Mouse (Mus musculus): ENCODE results near the gene Adora2b. TPM values are rescaled to one million over a fixed set of nuclear protein-coding genes. Genes with fewer than 3 reads are reported as not detected.

Adora2b gene
- polyA plus RNA-seq (2017; shearing (Covaris generic)), result not detected

- no peak for ATAC-seq
Measured at GRCm38 (mm10) chr11:62248401-62249244, at the start of gene Adora2b. Adora2b (plus strand) TSS chr11:62248984.

GRCm38 (mm10) chr11:62200901-62201512 is 47.8 kb upstream of the Adora2b start:
- ATAC-seq, result no peak

DNA sequence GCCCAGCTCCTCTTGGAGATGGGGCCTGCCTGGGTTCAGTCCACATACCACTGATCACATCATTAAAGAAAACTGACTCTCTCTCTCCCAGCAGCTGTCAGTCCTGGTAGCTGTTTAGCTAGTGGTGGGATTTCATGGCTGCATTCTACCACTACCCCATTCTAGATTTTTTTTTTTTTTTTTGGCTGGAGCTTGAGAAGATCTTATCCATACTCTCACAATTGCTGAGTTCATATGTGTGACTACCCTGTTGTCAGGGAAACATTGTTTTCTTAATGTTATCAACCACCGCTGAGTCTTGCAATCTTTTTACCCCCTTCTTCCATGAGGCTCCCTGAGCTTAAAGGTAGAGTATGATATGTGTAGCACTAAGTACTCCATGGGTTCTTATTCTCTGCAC is 46.1 kb upstream of the Adora2b start:
- ATAC-seq, result no peak

DNA sequence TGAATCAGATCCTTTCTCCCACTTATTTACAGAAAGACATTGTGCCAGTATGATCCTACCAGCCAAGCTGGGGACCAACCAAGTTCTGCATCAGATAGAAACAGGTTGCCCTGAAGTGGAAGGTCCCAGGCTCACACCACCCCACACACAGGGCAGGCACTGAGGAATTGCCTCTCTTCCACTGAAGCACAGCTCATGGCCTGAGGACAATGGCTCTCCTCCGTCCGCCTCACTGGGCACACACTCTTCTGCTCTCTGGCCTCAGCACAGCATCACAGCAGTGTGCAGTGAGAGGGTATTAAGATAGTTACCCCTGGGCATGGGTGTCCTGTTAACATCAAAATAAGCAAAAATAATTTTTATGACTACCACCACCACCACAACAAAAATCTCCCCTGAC is 39.7 kb upstream of the Adora2b start:
- ATAC-seq, result no peak

DNA sequence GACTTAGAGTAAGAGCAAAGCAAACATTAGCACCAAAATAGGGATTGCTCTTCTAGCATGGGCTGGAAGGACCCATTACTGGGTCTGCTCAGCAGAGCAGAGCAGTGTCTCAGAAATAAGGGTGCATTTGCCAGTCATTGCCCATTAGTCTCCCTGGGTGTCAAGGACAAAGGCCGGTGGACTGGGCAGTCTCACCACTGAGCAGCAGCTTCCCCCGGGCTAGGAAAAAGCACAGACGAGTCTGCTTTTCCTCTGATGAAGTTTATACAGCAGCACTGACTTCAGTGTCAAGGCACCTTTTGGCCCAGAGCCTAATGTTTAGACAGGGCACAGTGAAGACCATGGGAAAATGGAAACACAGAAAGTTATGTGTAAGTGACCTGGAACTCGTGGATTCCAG is 38.9 kb upstream of the Adora2b start:
- no peak for ATAC-seq

DNA sequence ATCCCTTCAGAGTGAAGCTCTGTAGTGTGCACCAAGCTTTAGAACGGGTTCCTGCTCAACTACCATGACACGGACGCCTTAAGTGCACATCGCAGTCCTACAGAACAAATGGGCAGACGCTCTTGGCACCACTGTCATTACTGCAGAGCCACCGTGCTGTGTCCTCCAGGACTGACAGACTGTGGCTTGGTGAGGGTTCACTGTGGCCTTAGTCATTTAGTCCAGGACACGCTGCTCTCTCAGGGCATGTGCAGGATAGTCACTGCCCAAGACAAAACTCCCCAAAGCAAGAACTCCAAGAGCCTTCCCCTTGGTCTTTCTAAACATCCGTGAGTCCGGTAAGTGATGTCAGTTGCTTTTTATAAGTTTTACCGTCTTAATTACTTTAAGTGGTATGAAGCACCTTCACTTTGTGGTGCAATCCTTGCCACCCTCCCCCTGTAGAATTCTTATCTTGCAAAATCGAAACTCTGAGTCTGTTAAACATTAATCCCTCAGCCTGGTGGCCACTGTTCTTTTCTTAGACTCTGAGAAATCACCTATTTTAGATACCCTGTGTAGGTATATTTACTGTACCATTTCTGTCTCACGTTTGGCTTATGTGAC is 35.3 kb upstream of the Adora2b start:
- ATAC-seq, result no peak

GRCm38 (mm10) chr11:62215107-62215506 is 33.7 kb upstream of the Adora2b start:
- ATAC-seq, result no peak

- ATAC-seq, result no peak
Measured at GRCm38 (mm10) chr11:62217751-62218150, 31.0 kb upstream of the Adora2b start.

- no peak for ATAC-seq
Measured at GRCm38 (mm10) chr11:62220756-62221510, 27.9 kb upstream of the Adora2b start.

DNA sequence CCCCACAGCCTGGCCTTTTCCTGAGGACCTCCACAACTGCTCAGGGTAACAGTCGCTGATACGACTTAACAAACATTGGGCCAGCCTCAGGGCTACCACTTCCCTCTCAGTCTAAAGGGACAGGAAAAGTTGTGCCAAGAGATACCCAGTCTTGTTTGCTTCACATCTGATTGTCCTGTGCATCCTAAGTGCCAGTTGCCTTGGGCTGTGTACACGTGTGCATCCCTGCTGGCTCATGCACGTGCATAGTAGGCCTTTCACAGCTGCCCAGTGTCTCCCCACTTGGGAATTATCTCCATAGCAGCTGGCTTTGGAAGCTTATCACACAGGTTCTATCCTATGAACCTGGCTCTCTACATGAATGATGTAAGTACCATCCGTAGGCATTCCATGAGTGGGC is 25.4 kb upstream of the Adora2b start:
- no peak for ATAC-seq

DNA sequence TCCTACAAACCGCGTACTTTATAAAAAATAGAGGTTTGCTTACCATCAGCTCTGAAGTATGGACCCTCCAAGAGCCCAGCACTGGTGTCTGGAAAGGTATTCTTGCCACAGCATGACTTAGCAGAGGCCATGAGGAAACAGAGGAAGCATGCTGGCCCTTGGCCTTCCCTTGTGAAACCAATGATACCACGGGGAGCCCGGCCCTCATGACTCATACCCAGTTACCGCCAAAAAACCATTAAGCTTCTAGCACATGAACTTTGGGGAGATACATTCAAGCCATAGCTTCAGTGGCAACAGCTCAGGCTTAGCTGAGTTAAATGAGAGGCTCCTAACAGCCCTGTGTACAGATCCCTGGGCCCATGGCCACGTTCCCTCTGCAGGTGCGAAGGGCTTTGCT is 24.8 kb upstream of the Adora2b start:
- no peak for ATAC-seq

DNA sequence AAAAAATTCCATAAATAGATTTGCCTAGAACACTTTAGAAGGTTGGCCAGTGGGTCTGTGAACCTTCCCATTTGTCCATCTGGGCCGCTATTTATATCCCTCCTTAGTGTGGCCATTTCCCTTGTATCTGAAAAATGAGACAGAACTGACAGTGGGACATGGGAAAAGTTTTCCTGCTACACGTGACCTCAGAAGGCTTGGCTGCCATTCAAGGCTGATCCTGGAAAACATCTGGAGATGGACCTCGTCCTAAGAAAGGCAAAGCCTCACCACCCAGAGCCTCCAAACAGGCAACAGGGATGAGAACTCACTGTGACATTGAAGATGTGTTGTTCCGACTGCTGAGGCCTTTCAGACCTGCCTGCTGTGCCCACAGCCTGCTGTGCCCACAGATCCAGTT is 24.0 kb upstream of the Adora2b start:
- no peak for ATAC-seq

GRCm38 (mm10) chr11:62240631-62241261 is 8.0 kb upstream of the Adora2b start:
- ATAC-seq, result no peak

GRCm38 (mm10) chr11:62243871-62244270 is 4.9 kb upstream of the Adora2b start:
- ATAC-seq, result no peak

DNA sequence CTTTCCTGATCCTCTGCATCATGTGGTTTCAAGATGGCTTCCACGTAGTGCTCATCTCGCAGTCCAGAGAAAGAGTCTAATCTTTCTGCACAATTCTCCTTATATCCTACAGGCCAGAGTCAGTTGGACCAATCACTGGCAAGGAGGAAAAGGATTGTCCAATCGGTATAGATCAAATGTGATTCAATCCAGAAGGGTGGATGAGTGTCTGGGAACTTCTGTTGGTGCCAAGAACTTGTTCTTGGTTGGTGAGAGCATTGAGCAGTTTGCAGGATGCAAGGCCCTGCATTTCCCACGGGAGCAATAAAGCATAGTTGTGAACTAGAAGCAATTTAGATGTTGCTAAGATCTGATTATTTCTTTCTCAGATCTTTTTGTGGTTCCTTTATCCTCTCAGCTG is 4.3 kb upstream of the Adora2b start:
- no peak for ATAC-seq

- ATAC-seq, result no peak
Measured at GRCm38 (mm10) chr11:62247759-62248400, 904 bp upstream of the Adora2b start.

- ATAC-seq, result no peak
Measured at GRCm38 (mm10) chr11:62249266-62250037, 668 bp downstream of the Adora2b start.

GRCm38 (mm10) chr11:62251047-62251446 is 2.3 kb downstream of the Adora2b start:
- ATAC-seq, result no peak

GRCm38 (mm10) chr11:62253380-62253779 is 4.6 kb downstream of the Adora2b start:
- no peak for ATAC-seq

DNA sequence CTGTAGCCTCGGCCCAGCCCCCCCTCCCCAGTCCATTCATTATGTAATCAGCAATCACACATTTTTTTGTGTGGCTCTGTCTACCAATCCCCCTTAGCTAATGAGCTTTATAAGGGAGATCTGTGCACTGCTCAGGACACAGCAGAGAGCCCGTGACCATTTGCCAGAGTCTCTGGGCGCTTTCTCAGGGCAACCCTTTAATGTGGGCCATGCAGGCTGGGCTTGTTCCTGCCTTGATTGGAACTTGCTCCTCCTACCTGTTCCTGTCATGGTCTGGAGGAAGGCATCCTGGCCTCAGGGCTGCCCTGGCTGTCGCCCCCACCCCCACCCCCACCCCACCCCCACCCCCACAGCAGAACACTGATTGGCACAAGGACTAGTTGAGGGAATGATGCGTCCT is 10.4 kb downstream of the Adora2b start:
- ATAC-seq, result no peak

DNA sequence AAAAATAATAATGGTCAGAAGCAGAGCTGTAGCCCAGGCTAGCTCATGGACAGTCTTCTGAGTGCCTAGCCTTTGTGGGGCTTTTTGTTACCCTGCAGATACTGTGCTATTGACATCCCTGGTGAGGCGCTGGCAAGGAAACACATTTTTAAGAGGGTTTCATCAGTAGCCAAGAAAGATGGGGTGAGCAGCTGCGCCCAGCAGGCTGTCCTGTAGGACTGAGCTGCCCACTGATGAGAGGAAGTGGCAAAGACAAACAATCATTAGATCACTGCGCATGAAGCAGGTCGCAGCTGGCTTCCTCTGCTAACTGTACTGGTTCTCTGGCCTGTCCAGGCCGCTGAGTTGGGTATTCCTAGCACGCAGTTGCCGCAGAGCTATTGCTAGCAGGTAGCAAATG is 14.8 kb downstream of the Adora2b start:
- no peak for ATAC-seq
